In the genomic region with DNA sequence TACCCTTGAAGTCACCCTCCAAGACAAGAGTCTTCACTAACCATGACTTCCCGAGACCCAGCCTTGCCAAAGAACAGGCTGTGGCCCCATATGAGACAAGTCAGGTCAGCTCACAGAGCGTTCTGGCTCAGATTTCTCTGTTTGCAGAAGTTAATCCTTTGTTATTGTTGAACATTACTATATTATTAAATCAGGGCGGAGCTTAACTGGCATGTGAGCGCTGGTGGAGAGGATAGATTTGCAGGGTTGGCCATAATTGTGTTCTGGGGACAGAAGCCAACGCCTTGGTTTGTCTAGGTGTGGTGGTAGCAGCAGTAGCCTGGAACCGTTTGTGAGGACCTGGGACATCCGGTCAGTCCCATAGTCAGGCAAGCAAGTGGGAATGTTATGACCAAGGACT, we compare ENCODE assay signal across 17 mouse cellular contexts.
"Had no signal": no experiment of that assay in that cellular context is flagged by ENCODE, and none has a peak within 500 bp of the region (broad histone marks: within the 10 kb centered on the region; RNA-seq: fewer than 3 reads in every experiment).

No protein-coding gene starts in this region.

- H3K4me2 ChIP-seq: kidney, embryonic 15.5 days; liver, embryonic 11.5 days; liver, embryonic 15.5 days; lung, embryonic 14.5 days; midbrain, embryonic 11.5 days had no signal

- H3K4me3 ChIP-seq: kidney, embryonic 15.5 days; liver, embryonic 15.5 days had no signal

- ATAC-seq: intestine, embryonic 16.5 days; midbrain, embryonic 16.5 days had no signal

- H3K9me3 ChIP-seq: kidney, embryonic 15.5 days; liver, embryonic 15.5 days had no signal

- H3K36me3 ChIP-seq: kidney, embryonic 15.5 days; liver, embryonic 15.5 days had no signal

- H3K27ac ChIP-seq: kidney, embryonic 15.5 days; liver, embryonic 15.5 days had no signal

- H3K27me3 ChIP-seq: kidney, embryonic 15.5 days; liver, embryonic 15.5 days had no signal

- DNase-seq: kidney, adult 2 months; kidney, postnatal 14 days; layer of hippocampus, adult 9-11 months; left cerebral cortex, postnatal 4 days; lung, embryonic 14.5 days; lung, postnatal 10 days; lung, postnatal 4 days; right cerebral cortex, adult 18-20 months; right cerebral cortex, postnatal 25 days; thymus, adult 18-20 months; thymus, postnatal 14 days had no signal

- H3K9ac ChIP-seq: kidney, embryonic 15.5 days; liver, embryonic 15.5 days; lung, embryonic 14.5 days had no signal
